Mouse (Mus musculus) forebrain, embryonic 14.5 days (tissue): ENCODE measurements around the gene Sox10. TPM values are rescaled to one million over a fixed set of nuclear protein-coding genes. Genes with fewer than 3 reads are reported as not detected.

Experiments used
- ATAC-seq: fragments of 200-750 bp; cut with Nextera tagmentation; 2 replicates; pipeline ENCODE4 v1.8.0; 2017; ENCODE audit warnings: mild to moderate bottlenecking, moderate library complexity
- DNase-seq: peaks from one replicate; pipeline ENCODE4 v3.0.0-alpha.2; 2015; ENCODE audit warnings: low spot score
- H3K27ac ChIP-seq: fragments of 300-500 bp; sonication (generic); 2 replicates; pipeline ENCODE4 v1.5.1; 2014; ENCODE audit warnings: low read depth, mild to moderate bottlenecking, control low read depth, low read length, moderate library complexity
- H3K27me3 ChIP-seq: fragments of 300-500 bp; sonication (generic); replicated peaks from 2 replicates; pipeline ENCODE4 v1.6.1; 2014; ENCODE audit warnings: low read length, control low read depth, mixed read lengths; ENCODE audit not compliant: control insufficient read depth, insufficient read depth
- H3K36me3 ChIP-seq: fragments of 300-500 bp; sonication (generic); 2 replicates; pipeline ENCODE4 v1.6.1; 2014; ENCODE audit warnings: low read length, control low read depth; ENCODE audit not compliant: control insufficient read depth, insufficient read depth
- H3K4me1 ChIP-seq: fragments of 300-500 bp; sonication (generic); 2 replicates; pipeline ENCODE4 v1.6.1; 2014; ENCODE audit warnings: antibody characterized with exemption, low read length, control low read depth; ENCODE audit not compliant: control insufficient read depth, insufficient read depth
- H3K4me2 ChIP-seq: fragments of 300-500 bp; sonication (generic); 2 replicates; pipeline ENCODE4 v1.6.1; 2014; ENCODE audit warnings: mild to moderate bottlenecking, control low read depth, low read length
- H3K4me3 ChIP-seq: fragments of 300-500 bp; sonication (generic); 2 replicates; pipeline ENCODE4 v1.5.1; 2014; ENCODE audit warnings: low read depth, low read length, control low read depth
- H3K9ac ChIP-seq: fragments of 300-500 bp; sonication (generic); 2 replicates; pipeline ENCODE4 v1.6.1; 2014; ENCODE audit warnings: mild to moderate bottlenecking, low read length, control low read depth, moderate library complexity
- H3K9me3 ChIP-seq: fragments of 300-500 bp; sonication (generic); replicated peaks from 2 replicates; pipeline ENCODE4 v1.6.1; 2016; ENCODE audit warnings: low read length, control low read depth, mixed read lengths; ENCODE audit not compliant: control insufficient read depth
- WGBS: fragments of 180-500 bp; shearing (Covaris S2); extraction: QIAGEN DNeasy Blood & Tissue Kit; methylation state at CpG from one replicate; pipeline ENCODE4 v1.1.7; 2014; 5-methylcytosine and 5-hydroxymethylcytosine counted together
- polyA plus RNA-seq: library from polyadenylated mRNA; unstranded; fragments of >200 nt; fragmentation: Nextera tagmentation; extraction: Ambion mirVana; gene quantifications from 2 replicates; pipeline ENCODE4 v1.2.1, GENCODE M21; 2014

Sox10 gene
- polyA plus RNA-seq, 1 experiment from 2014 or later = 0.89 TPM

DNA sequence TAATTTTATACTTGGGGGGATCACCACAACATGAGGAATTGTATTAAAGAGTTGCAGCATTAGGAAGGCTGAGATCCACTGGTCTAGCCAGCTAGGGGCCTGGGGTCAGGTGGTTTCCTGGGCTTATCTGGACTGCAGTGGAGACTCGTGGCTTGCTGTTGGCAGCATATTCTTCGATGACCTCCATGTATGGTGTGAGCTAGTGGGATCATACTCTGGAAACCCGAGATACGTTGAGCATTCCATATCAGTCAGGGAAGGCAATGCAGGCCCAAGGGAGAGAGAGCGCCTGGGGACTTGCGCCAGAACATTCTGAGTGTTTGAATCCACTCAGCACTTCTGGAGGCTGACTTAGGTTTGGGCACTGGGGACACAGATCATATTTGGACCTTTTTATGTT, 41.3 kb downstream of the Sox10 start:
- Histone ChIP-seq H3K4me3 (no peak overlapping the region), H3K4me1 (no peaks in the 10 kb centered on the region), H3K36me3 (peaks cover 55% of the 10 kb centered on the region), H3K27ac (no peak overlapping the region), H3K4me2 (no peak overlapping the region), H3K27me3 (no peaks in the 10 kb centered on the region), H3K9me3 (no peaks in the 10 kb centered on the region), H3K9ac (no peak overlapping the region)
- no peak for DNase-seq
- ATAC-seq = no peak
- WGBS = 92% methylated on average over 6 of the region's 6 CpGs

DNA sequence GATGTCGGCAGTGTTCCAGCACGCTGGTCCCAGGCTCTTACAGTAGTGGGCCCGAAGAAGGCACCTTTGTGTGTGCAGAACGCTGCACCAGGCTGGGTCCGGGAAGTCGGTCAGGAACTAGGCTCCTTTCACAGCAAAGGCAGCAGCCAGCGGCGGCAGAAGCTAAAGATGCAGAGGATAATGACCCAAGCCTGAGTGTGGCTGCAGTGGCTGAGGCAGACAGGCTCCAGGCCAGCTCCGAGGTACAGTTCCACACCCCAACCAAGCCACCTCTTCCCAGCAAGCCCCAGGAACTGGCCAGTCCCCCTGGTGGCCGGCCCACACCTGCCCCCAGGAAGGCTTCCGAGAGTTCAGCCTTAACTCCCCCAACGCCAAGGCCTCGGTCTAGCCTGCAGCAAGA, 42.5 kb downstream of the Sox10 start:
- peaks cover 45% of the 10 kb centered on the region for H3K36me3 ChIP-seq
- 85% methylated on average over 13 of the region's 13 CpGs for WGBS
- DNase-seq (no peak), ATAC-seq (no peak)
- H3K4me3 ChIP-seq = no peak overlapping the region
- H3K9me3 ChIP-seq = no peaks in the 10 kb centered on the region
- no peak overlapping the region for H3K4me2 ChIP-seq
- H3K4me1 ChIP-seq = no peaks in the 10 kb centered on the region
- H3K9ac ChIP-seq = no peak overlapping the region
- no peak overlapping the region for H3K27ac ChIP-seq
- H3K27me3 ChIP-seq = no peaks in the 10 kb centered on the region

- no peak overlapping the region for H3K27ac ChIP-seq
Observed at GRCm38 (mm10) chr15:79122119-79122518, 42.9 kb downstream of the Sox10 start.

DNA sequence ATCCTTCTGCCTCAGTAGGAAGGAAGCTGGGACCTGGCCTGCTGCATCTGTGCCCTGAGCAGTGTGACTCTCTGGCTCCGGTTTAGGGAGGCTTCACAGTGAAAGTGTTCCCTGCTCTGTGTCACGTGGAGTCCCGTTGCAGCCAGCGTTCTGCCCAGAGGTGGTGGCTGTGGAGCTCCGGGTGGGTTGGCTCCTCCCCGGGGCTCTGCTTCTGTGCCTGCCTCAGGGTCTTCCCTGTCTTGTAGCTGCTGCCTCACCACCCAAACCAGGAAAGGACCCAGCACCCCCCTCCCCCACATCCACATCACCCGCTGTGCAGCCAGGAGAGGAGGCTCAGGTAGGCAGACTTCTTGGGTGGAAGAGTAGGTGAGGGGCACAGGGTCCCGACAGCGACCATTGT, 45.5 kb downstream of the Sox10 start:
- Histone ChIP-seq H3K27me3 (no peaks in the 10 kb centered on the region), H3K9ac (no peak overlapping the region), H3K9me3 (no peaks in the 10 kb centered on the region), H3K36me3 (peaks cover 43% of the 10 kb centered on the region), H3K4me2 (no peak overlapping the region), H3K4me3 (no peak overlapping the region), H3K4me1 (no peaks in the 10 kb centered on the region), H3K27ac (no peak overlapping the region)
- 88% methylated on average over 9 of the region's 9 CpGs for WGBS
- ATAC-seq (no peak), DNase-seq (no peak)

More at GRCm38 (mm10) chr15:79122119-79122518, 42.9 kb downstream of the Sox10 start:
- no peak overlapping the region for H3K4me2 ChIP-seq
- no peak for ATAC-seq
- no peaks in the 10 kb centered on the region for H3K9me3 ChIP-seq
- H3K4me3 ChIP-seq = no peak overlapping the region
- no peak for DNase-seq
- no peaks in the 10 kb centered on the region for H3K4me1 ChIP-seq
- 88% methylated on average over 4 of the region's 4 CpGs for WGBS
- H3K9ac ChIP-seq = no peak overlapping the region
- H3K36me3 ChIP-seq = peaks cover 41% of the 10 kb centered on the region
- H3K27me3 ChIP-seq = no peaks in the 10 kb centered on the region

GRCm38 (mm10) chr15:79115276-79115675, 49.8 kb downstream of the Sox10 start:
- DNase-seq (no peak), ATAC-seq (no peak)
- Histone ChIP-seq H3K27ac (no peak overlapping the region), H3K27me3 (no peaks in the 10 kb centered on the region), H3K9ac (no peak overlapping the region), H3K9me3 (no peaks in the 10 kb centered on the region), H3K4me1 (peaks cover 6% of the 10 kb centered on the region), H3K4me2 (no peak overlapping the region), H3K36me3 (peaks cover 21% of the 10 kb centered on the region; the same call in 1 of the 2 replicates), H3K4me3 (no peak overlapping the region)
- WGBS = 73% methylated on average over 5 of the region's 5 CpGs

DNA sequence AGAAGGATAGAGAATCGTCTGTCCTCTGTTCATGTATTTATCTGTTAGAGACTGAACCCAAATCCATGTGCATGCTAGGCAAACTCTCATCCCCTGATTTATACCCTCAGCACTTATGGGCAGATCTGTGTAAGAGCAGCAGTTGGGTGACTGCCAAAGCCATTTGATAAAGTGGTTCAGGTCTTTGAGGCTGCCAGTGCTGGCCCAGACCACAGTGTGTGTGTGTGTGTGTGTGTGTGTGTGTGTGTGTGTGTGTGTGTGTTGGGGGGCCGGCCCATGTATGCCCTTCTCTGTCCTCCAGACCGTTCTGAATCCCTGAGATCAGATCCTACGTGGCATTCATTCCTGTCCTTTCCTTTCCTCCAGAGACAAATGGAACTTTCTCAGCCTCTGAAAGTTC, 53.3 kb downstream of the Sox10 start:
- ATAC-seq (no peak), DNase-seq (peak; percentile 37)
- Histone ChIP-seq H3K4me1 (peaks cover 19% of the 10 kb centered on the region), H3K4me3 (no peak overlapping the region), H3K36me3 (peaks cover 15% of the 10 kb centered on the region; the same call in 1 of the 2 replicates), H3K9ac (no peak overlapping the region), H3K9me3 (no peaks in the 10 kb centered on the region), H3K4me2 (no peak overlapping the region), H3K27ac (no peak overlapping the region), H3K27me3 (no peaks in the 10 kb centered on the region)
- WGBS = 76% methylated on average over 4 of the region's 4 CpGs

DNA sequence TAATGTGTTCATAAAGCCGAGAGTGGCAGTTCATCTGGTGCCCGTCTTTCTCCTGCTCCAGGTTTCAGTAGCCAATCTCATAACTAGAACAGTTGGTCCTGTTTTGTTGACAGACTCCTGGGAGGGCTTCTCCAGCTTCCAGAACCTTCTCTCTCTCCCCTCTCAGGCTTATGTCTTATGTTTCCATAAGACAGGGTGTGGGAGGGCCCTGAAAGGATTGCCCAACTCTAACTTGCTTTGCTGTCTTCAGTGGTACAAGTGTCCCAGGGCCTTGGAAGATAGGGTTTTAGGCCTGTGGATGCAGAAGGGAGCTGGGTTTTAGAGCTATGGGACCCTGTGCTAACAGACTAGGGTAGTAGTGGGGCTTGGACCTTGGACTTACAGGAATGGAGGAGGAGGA, 54.5 kb downstream of the Sox10 start:
- DNase-seq (no peak), ATAC-seq (no peak)
- peak overlapping the region; percentile 82 for H3K4me3 ChIP-seq
- peaks cover 19% of the 10 kb centered on the region for H3K4me1 ChIP-seq
- H3K36me3 ChIP-seq = peaks cover 7% of the 10 kb centered on the region; the same call in 1 of the 2 replicates
- WGBS = 51% methylated on average over 2 of the region's 2 CpGs
- H3K27me3 ChIP-seq = no peaks in the 10 kb centered on the region
- H3K4me2 ChIP-seq = peak overlapping the region; percentile 97
- no peaks in the 10 kb centered on the region for H3K9me3 ChIP-seq
- H3K9ac ChIP-seq = no peak overlapping the region; the same call in 1 of the 2 replicates
- no peak overlapping the region for H3K27ac ChIP-seq

GRCm38 (mm10) chr15:79110031-79110430, 55.0 kb downstream of the Sox10 start:
- peak overlapping the region; percentile 97 for H3K4me2 ChIP-seq
- no peaks in the 10 kb centered on the region for H3K9me3 ChIP-seq
- DNase-seq (no peak), ATAC-seq (no peak)
- peaks cover 19% of the 10 kb centered on the region for H3K4me1 ChIP-seq
- H3K9ac ChIP-seq = peak overlapping the region; percentile 93
- H3K4me3 ChIP-seq = peak overlapping the region; percentile 82
- peaks cover 2% of the 10 kb centered on the region; the same call in 1 of the 2 replicates for H3K36me3 ChIP-seq
- H3K27ac ChIP-seq = no peak overlapping the region
- 13% methylated on average over 9 of the region's 9 CpGs for WGBS
- H3K27me3 ChIP-seq = no peaks in the 10 kb centered on the region

DNA sequence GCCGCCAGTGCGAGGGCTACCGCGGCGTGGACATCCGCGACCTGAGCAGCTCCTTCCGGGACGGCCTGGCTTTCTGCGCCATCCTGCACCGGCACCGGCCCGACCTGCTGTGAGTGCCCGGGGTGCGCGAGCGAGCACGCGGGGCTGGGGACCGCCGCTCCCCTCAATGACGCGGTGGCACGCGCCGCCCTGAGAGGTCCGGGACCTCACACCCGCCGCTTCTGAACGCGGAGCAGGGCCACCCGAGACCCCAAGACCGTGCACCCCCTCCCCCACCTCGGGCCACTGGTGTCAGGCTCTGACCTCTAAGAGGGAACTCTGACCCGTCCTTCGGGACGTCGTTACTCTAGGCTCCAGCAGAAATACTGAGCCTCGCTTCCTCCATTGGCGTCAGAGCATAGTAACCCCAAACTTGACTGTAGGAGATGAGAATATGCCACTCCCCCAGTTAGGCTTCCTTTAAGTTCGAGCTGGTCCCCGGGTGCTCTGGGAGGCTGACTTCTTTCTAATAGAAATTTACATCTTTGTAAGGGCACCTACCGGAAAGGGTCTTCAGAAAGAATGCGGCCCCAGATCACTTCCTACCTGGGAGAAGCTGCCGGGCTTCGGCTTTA, 55.6 kb downstream of the Sox10 start:
- ATAC-seq (no peak), DNase-seq (peak; percentile 12)
- peak overlapping the region; percentile 93 for H3K9ac ChIP-seq
- peak overlapping the region; percentile 82 for H3K4me3 ChIP-seq
- peak overlapping the region; percentile 33; the same call in 1 of the 2 replicates for H3K27ac ChIP-seq
- H3K4me1 ChIP-seq = peaks cover 19% of the 10 kb centered on the region
- peak overlapping the region; percentile 97 for H3K4me2 ChIP-seq
- H3K27me3 ChIP-seq = no peaks in the 10 kb centered on the region
- no peaks in the 10 kb centered on the region for H3K9me3 ChIP-seq
- H3K36me3 ChIP-seq = no peaks in the 10 kb centered on the region; the same call in 1 of the 2 replicates
- WGBS = 0% methylated on average over 46 of the region's 46 CpGs
